7 mouse cellular contexts compared by ENCODE assay signal in genomic region chr4:126096464-126097111, GRCm38 (mm10). TPM values are rescaled to one million over a fixed set of nuclear protein-coding genes. Genes with fewer than 3 reads are reported as not detected.
DNase-seq lines count a peak whose midpoint lies in the region; ATAC-seq lines count a peak whose summit lies in the region.

Gene Lsm10 (plus strand): TSS chr4:126096623.

- no peaks in the 10 kb centered on the region for H3K27me3 ChIP-seq in intestine, embryonic 16.5 days (replicated peaks; ENCODE audit: control insufficient read depth, insufficient read depth, low read length)
- no peaks in the 10 kb centered on the region for H3K27me3 ChIP-seq in midbrain, embryonic 11.5 days (ENCODE audit: control insufficient read depth, insufficient read depth, low read length)

- peak; percentile 99 for ATAC-seq in intestine, embryonic 16.5 days
- peak; percentile 98 for ATAC-seq in midbrain, embryonic 11.5 days (ENCODE audit: low FRiP score)

- WGBS in intestine, embryonic 16.5 days, result 2% methylated on average over 37 of the region's 37 CpGs
- 4% methylated on average over 35 of the region's 37 CpGs for WGBS in midbrain, embryonic 11.5 days

- peak within 1 kb of the TSS; percentile 63 for H3K4me2 ChIP-seq in intestine, embryonic 16.5 days (ENCODE audit: low read depth, low read length)
- H3K4me2 ChIP-seq in midbrain, embryonic 11.5 days, result peak within 1 kb of the TSS; percentile 58

- peak within 1 kb of the TSS; percentile 76 for H3K9ac ChIP-seq in intestine, embryonic 16.5 days (ENCODE audit: low read depth, low read length)
- H3K9ac ChIP-seq in midbrain, embryonic 11.5 days (ENCODE audit: low read length), result peak within 1 kb of the TSS; percentile 79

- H3K36me3 ChIP-seq in intestine, embryonic 16.5 days (ENCODE audit: control insufficient read depth, insufficient read depth, low read length), result no peaks in the 10 kb centered on the region; the same call in 1 of the 2 replicates
- no peaks in the 10 kb centered on the region for H3K36me3 ChIP-seq in midbrain, embryonic 11.5 days (ENCODE audit: control insufficient read depth, insufficient read depth, low read length)

- peak; percentile 97 for DNase-seq in adrenal gland, adult 2 months
- peak; percentile 92 for DNase-seq in embryo, embryonic 11.5 days (ENCODE audit: low read depth, low spot score)
- peak; percentile 83 to 94 for DNase-seq in gastrocnemius, postnatal 4 days (ENCODE audit: low spot score in 2 of 2)
- peak; percentile 95 for DNase-seq in left cerebral cortex, postnatal 36 days (ENCODE audit: low spot score in 2 of 2)
- DNase-seq in midbrain, embryonic 11.5 days (ENCODE audit: low spot score, missing footprints), result peak; percentile 99
- DNase-seq in skeletal muscle tissue, adult 2 months (ENCODE audit: low read depth, low spot score), result peak; percentile 92

- H3K27ac ChIP-seq in intestine, embryonic 16.5 days (ENCODE audit: low read length), result peak within 1 kb of the TSS; percentile 55; the same call in 1 of the 2 replicates
- H3K27ac ChIP-seq in midbrain, embryonic 11.5 days (ENCODE audit: low read depth, low read length), result no peak within 1 kb of the TSS; the same call in 1 of the 2 replicates

- peak within 1 kb of the TSS; percentile 71 for H3K4me3 ChIP-seq in intestine, embryonic 16.5 days (ENCODE audit: low read length)
- peak within 1 kb of the TSS; percentile 60 for H3K4me3 ChIP-seq in midbrain, embryonic 11.5 days (ENCODE audit: low read depth, low read length)

- 0 out of 2 replicates have a peak, but pooled peaks cover 3% of the 10 kb centered on the region for H3K4me1 ChIP-seq in intestine, embryonic 16.5 days (ENCODE audit: control insufficient read depth, insufficient read depth, low read length)
- no peaks in the 10 kb centered on the region for H3K4me1 ChIP-seq in midbrain, embryonic 11.5 days (ENCODE audit: control insufficient read depth, insufficient read depth, low read length)

- no peaks in the 10 kb centered on the region for H3K9me3 ChIP-seq in intestine, embryonic 16.5 days (ENCODE audit: control insufficient read depth, low read length)
- no peaks in the 10 kb centered on the region for H3K9me3 ChIP-seq in midbrain, embryonic 11.5 days (ENCODE audit: control insufficient read depth, low read length)

- intact Hi-C loops in left cerebral cortex, postnatal 36 days (cut with DNase I), result no loop called here

RNA-seq across cellular contexts. Expression of gene Lsm10, which starts in this region (rescaled TPM):
- total RNA-seq in adrenal gland, adult 2 months (2021), result 10 to 100 TPM; 23.4 to 30.7 TPM
- 29.3 and 32.5 TPM in 2 replicates for polyA plus RNA-seq in adrenal gland, adult 2 months (2012; rRNA removed)
- 10 to 100 TPM; 16.2 to 16.9 TPM for total RNA-seq in gastrocnemius, postnatal 4 days (2021)
- polyA plus RNA-seq in intestine, embryonic 16.5 days (2015; fragmentation: Nextera tagmentation; extraction: Ambion mirVana), result 54.8 and 57.5 TPM in 2 replicates
- total RNA-seq in left cerebral cortex, postnatal 36 days (2021), result 10 to 100 TPM; 13.0 to 14.5 TPM
- 40.8 and 45.7 TPM in 2 replicates for polyA plus RNA-seq in midbrain, embryonic 11.5 days (2014; fragmentation: Nextera tagmentation; extraction: Ambion mirVana)
